Mouse (Mus musculus) heart, postnatal 25 days (tissue): ENCODE results near the gene Zc3h6. TPM values are rescaled to one million over a fixed set of nuclear protein-coding genes. Genes with fewer than 3 reads are reported as not detected.

ENCODE experiments used
- microRNA-seq: library from miRNA; unstranded; fragments of <30 nt; microRNA quantifications from one replicate; pipeline ENCODE4 v1.2.0, GENCODE M21; 2022
- total RNA-seq, 2 experiments: library from RNA; stranded (reverse); gene quantifications; 2 replicates each; pipeline ENCODE4 v1.2.3; 2021

Gene Zc3h6
- total RNA-seq, 2 experiments from 2014 or later = 3.6 to 4.9 TPM

Small RNA genes within 50 kb of the gene (microRNA-seq; reads per million reads assigned to microRNA genes)
- gene Gm22859 = not detected

Other genes starting within 250 kb of the Zc3h6 start
- 10 to 100 TPM; 20.1 to 24.8 TPM for gene Tmem87b, start 149.3 kb upstream of the Zc3h6 start, total RNA-seq
- under 1 TPM; 0.50 to 0.57 TPM for gene Fbln7, start 104.4 kb upstream of the Zc3h6 start, total RNA-seq
- 1 to 10 TPM; 5.7 to 6.6 TPM for gene Zc3h8, start 23.3 kb upstream of the Zc3h6 start, total RNA-seq
- gene Gm10762, start 323 bp downstream of the Zc3h6 start, total RNA-seq = 10 to 100 TPM in 1 of 2 experiments, 1 to 10 TPM in 1; 9.7 to 10.8 TPM
- not detected for gene Vinac1, start 80.8 kb downstream of the Zc3h6 start, total RNA-seq
- gene Ttl, start 98.5 kb downstream of the Zc3h6 start, total RNA-seq = 10 to 100 TPM; 17.1 to 18.8 TPM
- gene Polr1b, start 133.6 kb downstream of the Zc3h6 start, total RNA-seq = 10 to 100 TPM; 10.3 to 11.3 TPM
- 10 to 100 TPM; 10.0 to 10.1 TPM for gene Chchd5, start 162.3 kb downstream of the Zc3h6 start, total RNA-seq
- 10 to 100 TPM; 11.3 to 12.4 TPM for gene Slc20a1, start 231.4 kb downstream of the Zc3h6 start, total RNA-seq